Mouse (Mus musculus): ENCODE data around the gene Tagap.

The Tagap gene

DNA sequence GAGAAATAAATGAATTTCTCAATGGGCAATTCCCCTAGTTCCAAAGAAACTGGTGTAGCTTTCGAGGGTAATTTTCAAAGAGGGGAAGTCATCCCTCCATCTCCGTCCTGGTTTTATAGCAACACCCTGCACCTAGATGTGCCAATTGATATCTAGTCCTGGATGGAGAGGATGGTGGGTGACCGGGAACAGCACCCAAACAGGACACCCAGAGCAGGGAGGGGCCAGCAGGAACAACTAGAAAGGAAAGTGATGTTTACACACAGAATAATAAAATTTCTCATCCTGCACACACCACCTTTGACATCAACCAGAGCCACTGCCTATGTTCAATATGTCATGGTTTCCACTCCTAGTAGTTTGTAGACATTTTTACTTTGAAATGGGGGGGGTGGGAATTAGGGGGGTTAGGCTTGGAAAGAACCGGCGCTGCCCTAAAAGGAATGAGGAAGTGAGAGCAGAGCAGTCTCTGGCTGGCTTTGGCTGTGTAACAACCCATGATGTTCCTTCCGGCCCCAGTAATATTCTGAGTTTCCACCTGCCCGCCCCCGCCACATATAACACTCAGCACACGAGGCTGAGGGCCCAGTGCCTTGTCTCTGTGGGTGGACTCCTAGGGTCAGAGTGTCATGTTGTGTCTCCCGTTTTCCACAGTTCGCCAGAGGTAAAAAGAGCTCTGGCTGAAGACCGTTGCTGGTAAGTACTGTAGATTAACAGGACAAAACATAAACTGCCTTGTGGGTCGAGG lies at the start of gene Tagap:
Gene Tagap, plus strand, starts transcription at position 588 of the 748 bp plus-strand sequence.
- no peak for DNase-seq (ENCODE audit: low read depth, low spot score)

DNA sequence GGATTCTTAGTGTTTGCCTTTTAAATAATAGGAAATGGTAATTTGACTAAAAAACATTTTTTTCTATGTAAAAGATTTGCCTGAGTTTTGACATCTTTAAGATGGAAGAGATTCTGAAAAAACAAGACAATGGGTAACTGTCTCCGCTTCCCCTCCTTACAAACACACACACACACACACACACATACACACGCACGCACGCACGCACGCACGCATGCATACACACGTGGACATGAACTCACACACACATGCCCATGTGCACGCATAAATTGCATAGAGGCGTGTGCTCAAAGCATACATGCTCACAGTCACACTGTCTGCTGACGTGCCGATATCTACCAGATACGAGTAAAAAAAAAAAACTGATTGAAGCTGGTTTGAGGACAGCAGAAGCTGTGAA lies 49.3 kb upstream of the Tagap start:
- DNase-seq (ENCODE audit: low read depth, low spot score): no peak

DNA sequence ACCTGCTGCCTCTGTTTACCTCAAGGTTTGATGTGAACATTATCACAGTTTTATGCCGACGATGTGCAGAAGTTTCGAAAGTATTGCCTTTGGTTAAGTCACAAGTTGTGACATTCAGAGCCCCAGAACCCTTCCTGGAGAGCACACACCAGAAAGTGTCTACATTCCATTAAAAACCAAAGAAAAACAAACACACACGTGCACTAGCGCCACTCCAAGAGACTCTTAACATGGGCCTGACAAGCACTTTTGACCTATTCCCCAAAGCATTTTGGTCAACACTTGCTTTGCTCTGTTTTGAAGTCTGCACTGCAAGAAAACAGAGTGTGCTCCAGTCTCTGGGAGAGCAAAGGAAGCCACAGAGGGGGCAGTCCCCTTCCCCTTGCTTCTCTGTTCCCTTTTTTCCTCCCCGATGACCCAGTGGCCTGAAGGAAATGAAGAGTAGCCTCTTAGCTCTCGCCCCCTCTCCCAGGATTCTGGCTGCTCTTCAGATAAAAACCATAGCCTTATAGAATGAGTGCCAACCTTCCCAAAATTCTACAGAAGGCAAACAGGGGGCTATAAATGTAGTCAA lies 48.5 kb upstream of the Tagap start:
- DNase-seq (ENCODE audit: low read depth, low spot score): no peak

DNA sequence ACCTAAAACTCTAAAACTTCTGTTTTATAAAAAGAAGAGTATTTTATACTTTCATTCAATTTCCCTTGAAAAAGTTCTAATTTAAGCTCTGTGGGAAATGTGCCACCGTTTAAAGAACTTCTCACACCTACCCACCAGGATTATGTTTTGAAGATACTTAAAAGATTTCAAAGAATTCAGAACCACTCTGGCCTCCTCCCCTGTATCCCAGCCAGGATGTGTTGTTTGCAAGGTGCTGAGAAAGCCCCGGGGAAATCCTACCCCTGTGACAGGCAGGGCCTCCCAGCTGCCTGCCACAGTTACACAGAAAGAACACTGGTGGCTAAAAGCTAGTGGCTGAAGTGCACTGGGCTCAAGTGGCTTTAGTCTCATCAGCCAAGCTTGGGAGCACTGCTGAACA lies 47.9 kb upstream of the Tagap start:
- DNase-seq (ENCODE audit: low read depth, low spot score): no peak

DNA sequence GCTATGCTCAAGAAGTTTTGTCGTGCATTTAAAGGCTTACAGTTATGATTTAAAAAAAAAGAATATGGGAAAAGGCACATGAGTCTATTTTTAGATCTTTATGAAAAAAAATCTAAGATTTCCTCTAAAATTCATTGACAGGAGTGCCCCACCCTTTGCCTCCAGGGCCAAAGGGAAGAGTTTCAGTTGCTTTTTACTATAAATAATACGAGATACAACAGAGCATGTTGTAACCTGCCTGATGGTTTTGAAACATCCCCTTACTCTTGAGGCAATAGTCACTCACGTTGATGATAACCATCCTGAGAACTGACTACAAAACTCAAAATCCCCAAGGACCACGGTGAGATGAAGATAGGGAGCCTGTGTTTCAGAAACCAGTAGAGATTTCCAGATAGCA lies 46.3 kb upstream of the Tagap start:
- no peak for DNase-seq (ENCODE audit: low read depth, low spot score)

DNA sequence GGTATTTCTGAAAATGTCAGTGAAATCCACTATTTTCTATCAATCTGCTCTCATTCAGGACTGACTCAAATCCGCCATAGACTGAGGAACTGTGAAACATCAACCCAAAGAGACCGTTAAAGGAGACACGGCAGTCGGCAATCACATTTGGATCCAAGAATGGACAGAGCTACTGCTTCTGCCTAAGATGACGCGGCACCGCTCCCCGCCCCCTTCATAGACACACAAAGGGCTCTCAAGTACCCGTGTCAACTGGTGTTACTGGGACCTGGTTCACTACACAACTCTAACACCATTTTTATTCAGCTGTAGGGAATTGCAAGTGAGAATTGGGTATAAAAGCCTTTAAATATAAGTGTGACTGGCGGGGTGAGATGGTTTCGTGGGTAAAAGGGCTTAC lies 42.7 kb upstream of the Tagap start:
- DNase-seq (ENCODE audit: low read depth, low spot score): no peak

DNA sequence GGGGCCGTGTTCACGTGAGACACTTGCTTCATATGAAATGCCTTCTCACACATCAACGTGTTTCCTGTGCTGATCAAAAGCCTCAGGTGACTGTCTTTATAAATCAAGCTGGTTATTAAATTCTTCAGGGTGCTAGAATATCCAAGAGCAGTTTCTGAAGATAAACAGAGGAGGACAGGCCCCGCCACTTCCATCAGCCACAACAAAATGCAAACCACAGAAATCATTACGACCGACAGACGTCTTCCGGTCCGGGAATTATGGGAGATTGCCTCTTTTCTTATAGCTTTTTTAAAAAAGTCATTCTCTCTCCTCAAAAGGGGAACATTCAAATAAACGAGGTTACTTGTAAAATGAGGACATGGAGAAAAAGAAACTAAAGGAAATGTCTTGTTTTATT lies 41.2 kb upstream of the Tagap start:
- no peak for DNase-seq (ENCODE audit: low read depth, low spot score)

DNA sequence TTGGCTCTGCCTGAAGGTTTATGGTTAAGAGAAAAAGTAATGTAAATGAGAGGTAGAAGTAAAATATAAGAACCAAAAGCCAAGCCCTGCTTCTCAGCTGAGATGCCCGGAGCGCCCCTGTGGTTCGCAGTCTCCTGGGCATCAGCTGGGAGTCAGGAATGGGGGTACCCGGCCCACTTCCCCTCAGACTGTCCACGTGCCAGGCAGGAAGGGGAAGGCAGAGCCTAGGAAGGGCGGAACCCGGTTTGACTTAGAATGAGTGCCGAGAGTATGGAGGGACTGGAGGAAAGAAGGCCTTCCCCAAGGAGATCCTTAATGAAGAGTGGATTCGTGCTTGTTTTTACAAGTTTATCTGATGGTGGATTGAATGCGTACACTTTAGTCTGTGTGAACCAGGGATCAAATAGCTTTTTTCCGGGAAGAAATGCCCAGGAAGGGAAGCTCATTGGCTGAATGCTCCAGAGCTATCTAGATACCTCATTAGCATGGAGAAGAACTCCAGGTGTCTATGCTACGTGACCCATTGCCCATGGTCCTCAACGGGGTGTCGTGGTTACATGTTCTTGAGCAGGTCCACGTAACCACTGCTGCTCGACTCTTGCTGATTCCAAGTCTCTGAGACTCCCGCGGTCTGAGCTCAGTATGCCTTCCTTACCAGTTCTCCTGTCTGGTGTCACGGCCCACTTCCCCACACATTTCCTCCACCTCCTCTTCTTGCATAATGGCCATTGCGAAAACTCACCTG lies 38.6 kb upstream of the Tagap start:
- no peak for DNase-seq (ENCODE audit: low read depth, low spot score)

DNA sequence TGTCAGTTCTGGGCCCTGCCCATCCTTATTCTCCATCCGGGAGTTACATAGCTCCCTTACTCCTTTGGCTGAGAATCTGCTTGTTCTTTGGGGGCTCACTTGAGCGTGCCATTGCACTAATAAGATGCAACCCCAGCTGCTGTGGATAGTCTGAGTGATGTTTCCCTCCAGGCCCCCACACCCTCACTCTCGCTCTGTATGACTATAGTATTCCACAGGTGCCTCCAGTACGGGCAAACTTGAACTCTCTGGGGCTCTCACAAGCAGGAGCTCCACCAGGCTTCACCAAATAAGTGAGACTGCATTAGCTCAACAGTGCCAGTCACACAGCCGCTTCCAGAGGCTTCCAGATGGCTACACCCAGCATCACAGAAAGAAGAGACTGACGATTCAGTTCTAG lies 37.5 kb upstream of the Tagap start:
- DNase-seq (ENCODE audit: low read depth, low spot score): no peak

DNA sequence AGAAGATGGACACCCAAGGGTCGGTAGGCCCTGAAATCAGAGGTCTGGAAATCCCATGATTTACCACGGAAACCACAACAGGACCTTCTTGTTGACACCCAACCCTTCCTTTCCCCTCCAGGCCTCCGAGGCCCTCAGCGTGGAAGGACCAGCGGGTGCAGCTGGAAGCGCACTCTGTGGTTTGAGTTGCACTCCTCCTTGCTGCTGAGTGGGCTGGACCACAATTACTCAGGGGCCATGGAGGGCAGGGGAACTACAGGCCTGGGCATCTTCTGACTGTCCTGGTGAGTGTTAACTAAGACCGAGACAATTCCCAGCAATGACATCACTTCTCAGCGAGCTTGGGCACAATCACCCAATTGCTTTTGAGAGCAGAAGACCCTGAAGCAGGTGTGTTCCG lies 36.8 kb upstream of the Tagap start:
- DNase-seq (ENCODE audit: low read depth, low spot score): no peak

DNA sequence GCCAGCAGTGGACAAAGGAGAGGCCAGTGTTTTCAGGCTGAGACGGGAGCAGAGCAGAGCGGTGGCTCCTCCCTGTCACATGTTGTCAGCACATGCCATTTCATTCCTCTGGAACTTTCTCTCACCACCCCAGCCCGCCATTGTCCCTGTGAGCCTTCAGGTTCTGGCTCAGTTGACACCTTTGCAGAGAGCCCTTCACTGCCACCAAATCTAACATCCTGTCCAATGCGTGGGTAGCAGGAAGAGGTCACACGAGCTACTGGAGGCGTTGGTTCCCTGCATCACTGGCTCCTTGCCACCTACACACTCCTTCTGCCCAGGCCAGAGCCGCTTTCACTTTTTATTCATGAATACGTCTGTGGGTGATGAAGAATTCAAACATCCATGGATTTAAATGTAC lies 33.1 kb upstream of the Tagap start:
- DNase-seq (ENCODE audit: low read depth, low spot score): no peak

DNA sequence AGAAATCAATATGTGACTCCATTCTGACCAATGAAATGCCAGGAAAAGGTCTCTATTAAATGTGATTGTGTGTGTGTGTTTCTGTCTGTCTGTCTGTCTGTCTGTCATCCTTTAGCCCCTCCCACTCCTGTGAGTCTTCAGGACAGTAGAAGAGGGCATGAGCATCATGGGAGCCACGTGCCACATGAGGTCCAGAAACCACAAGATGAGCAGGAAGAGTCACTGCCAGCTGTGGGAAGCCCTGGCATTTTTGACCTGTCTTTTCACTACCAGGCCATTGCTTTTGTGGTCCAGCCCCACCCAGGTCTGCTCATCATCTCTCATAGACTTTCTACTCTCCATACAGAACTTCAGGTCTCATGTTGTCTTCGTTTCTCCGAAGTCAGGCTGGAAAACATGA lies 31.7 kb upstream of the Tagap start:
- no peak for DNase-seq (ENCODE audit: low read depth, low spot score)

DNA sequence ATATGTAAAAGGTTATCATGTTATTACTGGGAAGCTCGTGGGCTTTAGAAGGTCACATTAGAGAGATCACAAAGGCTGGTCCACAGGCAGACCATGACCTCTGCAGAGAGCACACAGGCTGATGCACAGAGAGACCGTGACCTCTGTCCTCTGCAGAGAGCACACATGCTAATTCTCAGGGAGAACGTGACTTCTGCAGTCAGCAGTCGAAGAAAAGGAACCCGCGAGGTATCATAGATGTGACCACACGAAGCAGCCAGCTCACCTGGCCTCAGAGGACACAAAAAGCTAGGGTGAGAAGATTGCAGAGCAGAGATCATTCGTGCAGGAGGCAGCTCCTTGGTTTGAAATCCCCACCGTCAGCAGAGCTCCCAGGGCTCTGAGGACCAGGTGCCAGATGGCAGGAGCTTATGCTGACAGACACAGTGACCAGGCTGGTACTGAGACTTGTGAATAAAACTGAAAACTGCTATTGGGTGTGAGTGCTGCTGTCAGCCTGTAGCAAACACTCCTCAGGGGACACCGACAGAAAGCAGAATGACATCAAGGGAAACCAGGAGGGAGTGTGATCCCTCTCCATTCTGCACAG lies 29.7 kb upstream of the Tagap start:
- no peak for DNase-seq (ENCODE audit: low read depth, low spot score)

DNA sequence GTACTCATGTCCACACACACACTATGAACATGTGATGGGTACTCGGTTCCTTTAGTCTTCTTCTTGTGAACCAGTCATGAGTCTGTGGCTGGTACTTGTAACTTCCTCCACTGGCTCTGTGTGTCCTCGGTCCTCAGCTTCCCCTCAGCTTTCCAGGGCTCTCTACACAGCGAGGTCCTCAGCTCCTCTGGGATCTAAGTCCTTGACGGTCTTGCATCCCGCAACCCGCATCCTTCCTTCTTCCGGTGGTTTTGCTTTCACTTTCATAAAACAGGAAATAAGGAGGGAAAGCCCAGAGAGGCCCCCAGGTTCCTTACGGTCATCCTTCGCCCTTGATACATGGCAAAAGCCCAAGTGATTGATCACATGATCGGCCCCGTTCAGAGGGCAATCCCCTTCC lies 28.7 kb upstream of the Tagap start:
- DNase-seq (ENCODE audit: low read depth, low spot score): no peak

DNA sequence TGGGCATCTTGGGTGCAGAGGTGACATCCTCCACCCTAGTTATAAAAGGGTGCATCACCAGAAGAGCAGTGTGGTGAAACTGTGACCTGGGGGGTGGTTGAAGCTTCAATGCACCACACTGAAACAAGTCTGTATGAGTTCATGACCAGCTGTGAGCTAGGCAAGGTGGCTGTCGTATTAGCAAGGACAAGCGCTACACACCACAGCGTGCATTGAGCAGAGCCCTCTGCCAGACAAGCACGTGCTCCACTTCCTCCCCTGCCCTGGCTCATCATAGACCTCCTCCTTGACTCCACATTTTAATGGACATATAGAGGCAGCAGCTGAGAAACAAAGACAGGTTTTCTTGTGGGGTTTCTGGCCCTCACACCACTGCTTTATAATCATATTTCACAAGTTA lies 28.0 kb upstream of the Tagap start:
- no peak for DNase-seq (ENCODE audit: low read depth, low spot score)

DNA sequence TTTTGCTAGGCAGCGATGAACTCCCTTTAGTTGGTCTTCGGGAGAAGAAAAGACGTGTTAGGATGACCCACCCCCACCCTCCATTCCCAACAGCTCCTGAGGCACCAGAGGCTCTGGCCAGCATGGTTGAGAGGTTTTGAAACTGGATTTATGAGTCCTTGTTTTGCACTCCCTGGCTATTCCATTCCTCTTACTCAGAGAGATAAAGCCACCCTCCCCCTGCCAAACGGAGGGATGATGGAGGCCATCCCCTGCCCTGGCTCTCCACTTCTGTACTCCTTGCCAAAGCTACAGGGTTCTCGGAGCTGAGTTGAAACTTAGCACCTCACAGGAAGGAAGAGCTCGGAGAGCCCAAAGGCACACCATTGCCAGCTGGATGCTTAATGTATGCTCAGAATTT lies 26.6 kb upstream of the Tagap start:
- DNase-seq (ENCODE audit: low read depth, low spot score): no peak

DNA sequence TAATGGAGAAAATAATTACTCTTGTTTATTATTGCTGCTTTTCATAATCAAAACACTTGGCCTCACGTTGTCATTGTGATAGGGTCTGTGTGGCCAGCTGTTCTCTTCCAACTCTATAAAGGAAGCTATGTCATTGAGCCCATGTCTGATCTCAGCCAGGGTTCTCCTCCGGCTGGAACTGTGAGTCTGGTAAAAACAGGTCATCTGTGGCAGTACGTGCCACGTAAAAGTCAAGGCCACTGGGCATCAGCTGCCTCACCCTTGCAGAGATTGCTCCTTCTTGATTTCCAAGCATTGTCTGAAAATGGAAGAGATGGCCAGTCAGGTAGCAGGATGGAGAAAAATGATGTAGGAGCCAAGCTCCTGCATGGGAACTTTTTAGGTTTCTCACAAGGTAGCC lies 25.8 kb upstream of the Tagap start:
- no peak for DNase-seq (ENCODE audit: low read depth, low spot score)

DNA sequence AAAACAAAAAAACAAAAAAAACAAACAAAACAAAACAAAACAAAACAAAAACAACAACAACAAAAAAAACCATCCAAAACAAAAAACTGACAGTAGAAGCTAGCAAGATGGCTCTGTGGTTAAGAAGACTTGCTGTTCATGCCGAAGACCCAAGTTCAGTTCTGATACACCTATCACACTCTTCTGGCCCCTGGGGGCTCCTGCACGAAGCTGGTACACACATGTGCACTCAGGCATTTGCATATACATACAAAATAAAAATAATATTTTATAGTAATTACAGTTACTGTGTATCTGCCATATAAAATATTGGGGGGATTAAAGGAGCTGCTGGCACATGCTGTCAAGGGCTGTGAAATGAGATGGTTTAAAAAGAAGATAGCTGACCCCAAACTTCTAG lies 24.3 kb upstream of the Tagap start:
- no peak for DNase-seq (ENCODE audit: low read depth, low spot score)

DNA sequence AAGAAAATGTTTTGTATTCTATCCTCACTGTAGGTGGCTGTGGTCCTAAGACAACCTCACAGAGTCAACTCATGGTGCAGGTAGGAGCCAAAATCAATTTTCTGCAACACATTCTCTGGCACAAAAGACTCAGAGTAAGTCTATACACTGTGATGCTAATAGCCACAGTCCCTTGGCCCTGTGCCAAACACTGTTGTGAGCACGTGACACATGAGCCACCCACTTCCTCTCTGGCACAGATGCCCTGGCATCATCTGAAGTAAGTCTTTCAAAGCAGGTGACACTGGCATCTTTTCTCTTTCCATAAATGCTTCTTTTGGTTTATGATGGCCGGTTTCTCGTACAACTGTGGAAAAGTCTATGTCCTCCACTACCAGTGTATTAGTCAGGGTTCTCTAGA lies 23.4 kb upstream of the Tagap start:
- no peak for DNase-seq (ENCODE audit: low read depth, low spot score)

DNA sequence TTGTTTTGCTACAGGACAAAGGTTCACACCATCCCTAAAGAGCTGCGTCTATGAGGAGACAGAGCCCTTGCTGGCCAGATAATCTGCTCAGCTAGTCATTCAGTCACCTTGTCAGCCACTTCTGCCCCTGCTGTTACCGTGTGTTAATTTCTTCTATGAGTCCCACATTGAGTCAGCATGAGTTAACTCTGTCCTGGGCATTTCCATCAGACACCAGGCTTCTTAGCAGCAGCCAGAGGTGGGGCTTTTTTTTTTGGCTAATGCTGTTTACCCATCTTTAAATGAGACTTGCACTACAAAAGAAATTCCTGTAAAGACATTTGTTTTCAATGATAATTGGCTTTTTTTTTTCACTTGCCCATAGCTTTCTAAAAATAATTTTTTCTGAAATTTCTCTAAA lies 20.8 kb upstream of the Tagap start:
- no peak for DNase-seq (ENCODE audit: low read depth, low spot score)

DNA sequence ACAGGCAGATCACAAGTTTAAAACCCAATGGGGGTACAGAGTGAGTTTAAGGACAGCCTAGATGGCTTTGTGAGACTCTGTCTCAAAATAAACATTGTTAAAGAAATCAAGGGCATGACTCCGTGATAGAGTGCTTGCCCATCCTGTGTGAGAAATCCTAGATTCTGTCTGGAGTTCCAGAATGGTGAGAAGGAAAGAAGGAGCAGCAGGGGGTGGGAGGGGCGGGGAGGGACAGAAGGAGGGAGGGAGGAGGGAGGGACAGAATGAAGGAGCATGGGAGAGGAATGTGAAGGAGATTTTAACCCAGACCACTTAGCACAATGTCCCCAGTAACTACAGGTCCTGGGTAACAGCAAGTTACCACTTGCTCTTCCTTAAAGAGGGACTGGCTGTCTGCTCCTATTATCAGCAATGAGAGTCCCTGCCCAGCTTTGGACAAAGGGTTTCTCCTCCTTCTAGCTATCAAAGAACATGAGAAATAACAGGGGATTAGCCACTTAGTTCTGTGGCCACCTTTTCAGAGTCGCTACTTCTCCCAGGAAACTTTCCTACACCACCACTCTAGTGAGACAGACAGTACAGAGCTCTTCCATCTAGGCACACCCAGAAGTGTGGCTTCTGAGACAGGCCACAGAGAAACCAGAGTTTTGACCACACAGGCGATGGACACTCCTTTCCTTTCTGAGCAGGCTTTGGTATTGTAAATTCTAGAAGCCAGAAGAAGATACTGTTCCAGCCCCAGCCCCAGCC lies 19.7 kb upstream of the Tagap start:
- no peak for DNase-seq (ENCODE audit: low read depth, low spot score)

DNA sequence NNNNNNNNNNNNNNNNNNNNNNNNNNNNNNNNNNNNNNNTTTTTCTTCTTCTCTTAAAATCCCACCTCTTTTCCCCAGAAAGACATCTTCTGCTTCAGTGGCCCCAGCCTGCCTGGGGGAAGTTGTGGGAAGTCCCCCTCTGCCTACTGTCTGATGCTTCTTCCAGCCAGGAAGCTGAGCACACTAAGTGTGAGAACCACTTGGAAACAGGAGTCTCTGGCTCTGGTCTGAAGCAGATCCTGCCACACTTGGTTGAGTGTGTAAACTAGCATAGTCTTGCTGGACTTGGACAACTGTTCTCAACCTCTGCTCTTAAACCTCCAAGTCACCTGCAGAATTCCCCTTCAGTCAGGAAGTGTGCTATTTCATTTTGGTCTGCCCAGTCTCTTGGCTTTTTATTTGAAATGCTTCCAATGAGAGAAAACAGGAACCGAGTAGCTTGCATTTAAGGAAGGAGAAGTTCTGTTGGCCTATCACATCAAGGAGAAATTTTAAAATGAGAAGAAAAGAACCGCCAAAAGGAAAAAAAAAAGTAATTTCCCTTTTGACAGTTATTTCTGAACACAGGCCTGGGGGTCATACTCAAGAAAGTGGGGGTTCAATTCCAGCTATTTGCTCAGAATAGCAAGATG lies 11.1 kb upstream of the Tagap start:
- no peak for DNase-seq (ENCODE audit: low read depth, low spot score)

All from embryo, embryonic 11.5 days (tissue).